Mouse (Mus musculus) ES-CJ7 (cell line): ENCODE results near the gene Bcl11b.

Source experiments
- DNase-seq: peaks from one replicate; pipeline ENCODE4 v3.0.0; 2011; ENCODE audit warnings: low read depth, low spot score

Gene Bcl11b

GRCm38 (mm10) chr12:108003483-108003882 is at the start of gene Bcl11b:
Gene Bcl11b, minus strand, starts transcription at chr12:108003602.
- no peak for DNase-seq

GRCm38 (mm10) chr12:108050996-108051395 is 47.6 kb upstream of the Bcl11b start:
- no peak for DNase-seq

- no peak for DNase-seq
Observed at GRCm38 (mm10) chr12:108049625-108050024, 46.2 kb upstream of the Bcl11b start.

- DNase-seq, result no peak
Observed at GRCm38 (mm10) chr12:108042239-108042571, 38.8 kb upstream of the Bcl11b start.

GRCm38 (mm10) chr12:108041571-108042238 is 38.3 kb upstream of the Bcl11b start:
- DNase-seq, result peak; percentile 68

GRCm38 (mm10) chr12:108037446-108037845 is 34.0 kb upstream of the Bcl11b start:
- no peak for DNase-seq

GRCm38 (mm10) chr12:108035412-108036078 is 32.1 kb upstream of the Bcl11b start:
- DNase-seq, result no peak

- no peak for DNase-seq
Observed at GRCm38 (mm10) chr12:108022835-108023615, 19.6 kb upstream of the Bcl11b start.

- DNase-seq, result no peak
Observed at GRCm38 (mm10) chr12:108012003-108012402, 8.6 kb upstream of the Bcl11b start.

GRCm38 (mm10) chr12:108010346-108010745 is 6.9 kb upstream of the Bcl11b start:
- no peak for DNase-seq

GRCm38 (mm10) chr12:108009156-108009555 is 5.8 kb upstream of the Bcl11b start:
- DNase-seq, result no peak

- peak; percentile 92 for DNase-seq
Observed at GRCm38 (mm10) chr12:108005816-108006626, 2.6 kb upstream of the Bcl11b start.

GRCm38 (mm10) chr12:108005488-108005800 is 2.0 kb upstream of the Bcl11b start:
- peak; percentile 40 for DNase-seq

GRCm38 (mm10) chr12:108004701-108005487 is 1.5 kb upstream of the Bcl11b start:
- peak; percentile 51 for DNase-seq

- peak; percentile 95 for DNase-seq
Observed at GRCm38 (mm10) chr12:108003928-108004327, 526 bp upstream of the Bcl11b start.

- peak; percentile 62 for DNase-seq
Observed at GRCm38 (mm10) chr12:108002436-108003189, 789 bp downstream of the Bcl11b start.

- peak; percentile 64 for DNase-seq
Observed at GRCm38 (mm10) chr12:108001652-108002340, 1.6 kb downstream of the Bcl11b start.

- DNase-seq, result no peak
Observed at GRCm38 (mm10) chr12:108000715-108001080, 2.7 kb downstream of the Bcl11b start.

GRCm38 (mm10) chr12:107999751-108000714 is 3.4 kb downstream of the Bcl11b start:
- no peak for DNase-seq
